Mouse (Mus musculus): ENCODE measurements around the gene Cby3.

- TF ChIP-seq CTCF (IDR thresholded peaks at IDR 0.05; ENCODE audit: borderline replicate concordance, insufficient read depth, low read length) (no peak), POLR2A (IDR thresholded peaks at IDR 0.05; ENCODE audit: low read depth, low read length) (no peak)
These were observed 33.0 kb upstream of the Cby3 start for GRCm38 (mm10) chr11:50321239-50321638.
